Mouse (Mus musculus) thymus, adult 2 months (tissue): ENCODE measurements around the gene Dennd2a. TPM values are rescaled to one million over a fixed set of nuclear protein-coding genes. Genes with fewer than 3 reads are reported as not detected.

Experiments used
- DNase-seq: peaks from one replicate; pipeline ENCODE4 v3.0.0; 2021
- H3K27ac ChIP-seq: fragments of 200-500 bp; 2 replicates; pipeline ENCODE4 v1.5.1; 2012; ENCODE audit warnings: low read length, control low read depth; ENCODE audit not compliant: control insufficient read depth, insufficient read depth
- H3K27me3 ChIP-seq: fragments of 200-500 bp; 2 replicates; pipeline ENCODE4 v1.6.1; 2012; ENCODE audit warnings: mild to moderate bottlenecking, low read length, moderate library complexity, mixed read lengths; ENCODE audit not compliant: control insufficient read depth, insufficient read depth
- H3K36me3 ChIP-seq: fragments of 200-500 bp; 2 replicates; pipeline ENCODE4 v1.6.1; 2012; ENCODE audit warnings: mild to moderate bottlenecking, low read length, moderate library complexity; ENCODE audit not compliant: control insufficient read depth, insufficient read depth
- H3K4me1 ChIP-seq: fragments of 200-500 bp; replicated peaks from 2 replicates; pipeline ENCODE4 v1.6.1; 2012; ENCODE audit warnings: low read length; ENCODE audit not compliant: control insufficient read depth, insufficient read depth
- H3K4me3 ChIP-seq: fragments of 200-500 bp; 2 replicates; pipeline ENCODE4 v1.5.1; 2012; ENCODE audit warnings: mild to moderate bottlenecking, low read length, control low read depth, moderate library complexity; ENCODE audit not compliant: control insufficient read depth, insufficient read depth
- CTCF ChIP-seq: fragments of 200-500 bp; IDR thresholded peaks from 2 replicates; pipeline ENCODE4 v1.5.1; 2012; ENCODE audit warnings: mild to moderate bottlenecking, control low read depth, low read length, moderate library complexity, borderline replicate concordance; ENCODE audit not compliant: control insufficient read depth, poor library complexity, insufficient read depth; ENCODE audit errors: extremely low read depth
- POLR2A ChIP-seq: fragments of 200-500 bp; IDR thresholded peaks from 2 replicates; pipeline ENCODE4 v1.6.1; 2012; ENCODE audit warnings: mild to moderate bottlenecking, low read length, control low read depth, moderate library complexity; ENCODE audit not compliant: control insufficient read depth, poor library complexity, insufficient read depth; ENCODE audit errors: extremely low read depth
- WGBS: fragments of 180-500 bp; shearing (Covaris S2); methylation state at CpG from one replicate; pipeline ENCODE4 v1.1.7; 2018; 5-methylcytosine and 5-hydroxymethylcytosine counted together
- polyA plus RNA-seq: library from polyadenylated mRNA; depleted of rRNA; stranded (reverse); fragments of >200 nt; gene quantifications from 2 replicates; pipeline ENCODE4 v1.2.3, GENCODE M21; 2012

Dennd2a gene
- polyA plus RNA-seq, 1 experiment = 3.2 TPM

- WGBS = 94% methylated on average over 12 of the region's 12 CpGs
- H3K4me1 ChIP-seq = no peaks in the 10 kb centered on the region
- H3K4me3 ChIP-seq = no peak overlapping the region
- H3K27ac ChIP-seq = no peak overlapping the region
- no peaks in the 10 kb centered on the region for H3K27me3 ChIP-seq
- TF ChIP-seq CTCF (no peak), POLR2A (no peak)
- no peaks in the 10 kb centered on the region for H3K36me3 ChIP-seq
- DNase-seq = no peak
Observed at GRCm38 (mm10) chr6:39493129-39493714, 64.4 kb downstream of the Dennd2a start.

- TF ChIP-seq CTCF (no peak), POLR2A (no peak)
- DNase-seq = no peak
- Histone ChIP-seq H3K27me3 (no peaks in the 10 kb centered on the region), H3K27ac (no peak overlapping the region), H3K4me1 (no peaks in the 10 kb centered on the region), H3K4me3 (no peak overlapping the region), H3K36me3 (no peaks in the 10 kb centered on the region)
- WGBS = 82% methylated on average over 4 of the region's 4 CpGs
Observed at GRCm38 (mm10) chr6:39492161-39492560, 65.5 kb downstream of the Dennd2a start.

- no peak for TF ChIP-seq POLR2A
- no peak for TF ChIP-seq CTCF
- no peak overlapping the region for H3K27ac ChIP-seq
- no peak for DNase-seq
- H3K4me1 ChIP-seq = no peaks in the 10 kb centered on the region
- no peak overlapping the region for H3K4me3 ChIP-seq
- H3K27me3 ChIP-seq = no peaks in the 10 kb centered on the region
- 95% methylated on average over 5 of the region's 5 CpGs for WGBS
- no peaks in the 10 kb centered on the region for H3K36me3 ChIP-seq
Observed at GRCm38 (mm10) chr6:39491203-39491602, 66.5 kb downstream of the Dennd2a start.

DNA sequence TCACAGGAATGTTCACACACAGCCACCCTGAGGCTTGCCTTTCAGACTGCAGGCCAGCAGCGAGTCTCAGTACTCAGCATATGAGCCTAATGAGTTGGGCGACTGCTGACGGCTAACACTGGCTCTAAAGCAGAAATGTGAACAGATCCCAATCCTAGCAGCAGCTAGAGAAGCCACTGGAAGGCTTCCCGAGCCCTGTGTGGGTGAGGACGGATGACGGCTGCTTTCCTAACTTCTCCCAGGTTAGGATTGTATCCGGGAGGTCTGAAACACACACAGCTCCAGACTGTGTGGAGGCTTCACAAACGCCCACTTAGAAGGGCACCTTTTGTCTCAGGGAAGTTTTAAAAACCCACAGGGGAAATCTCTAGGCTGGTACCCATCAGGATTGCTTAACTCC lies 69.4 kb downstream of the Dennd2a start:
- 98% methylated on average over 8 of the region's 8 CpGs for WGBS
- DNase-seq = no peak
- no peak for TF ChIP-seq POLR2A
- TF ChIP-seq CTCF = no peak
- Histone ChIP-seq H3K27me3 (no peaks in the 10 kb centered on the region), H3K36me3 (no peaks in the 10 kb centered on the region), H3K27ac (no peak overlapping the region), H3K4me1 (no peaks in the 10 kb centered on the region), H3K4me3 (no peak overlapping the region)

- Histone ChIP-seq H3K4me3 (no peak overlapping the region), H3K36me3 (no peaks in the 10 kb centered on the region), H3K27ac (no peak overlapping the region), H3K27me3 (no peaks in the 10 kb centered on the region), H3K4me1 (peaks cover 5% of the 10 kb centered on the region)
- no peak for TF ChIP-seq CTCF
- TF ChIP-seq POLR2A = no peak
- WGBS = 95% methylated on average over 4 of the region's 4 CpGs
- DNase-seq = no peak
Observed at GRCm38 (mm10) chr6:39483656-39484055, 74.0 kb downstream of the Dennd2a start.

- H3K27me3 ChIP-seq = no peaks in the 10 kb centered on the region
- H3K27ac ChIP-seq = no peak overlapping the region
- H3K4me1 ChIP-seq = peaks cover 10% of the 10 kb centered on the region
- H3K4me3 ChIP-seq = no peak overlapping the region
- WGBS = 31% methylated on average over 8 of the region's 8 CpGs
- TF ChIP-seq CTCF (no peak), POLR2A (no peak)
- H3K36me3 ChIP-seq = no peaks in the 10 kb centered on the region
- no peak for DNase-seq
Observed at GRCm38 (mm10) chr6:39478509-39479150, 79.0 kb downstream of the Dennd2a start.
